Mouse (Mus musculus) small intestine, adult 2 months (tissue): ENCODE results near the gene Ylpm1.

Experiments used
- CTCF ChIP-seq: fragments of 200-500 bp; IDR thresholded peaks from 2 replicates; pipeline ENCODE4 v1.5.1; 2012; ENCODE audit warnings: low read depth, mild to moderate bottlenecking, control low read depth, inconsistent platforms, low read length, moderate library complexity, mixed read lengths; ENCODE audit not compliant: insufficient replicate concordance, insufficient read length; ENCODE audit errors: extremely low read depth
- POLR2A ChIP-seq: fragments of 200-500 bp; IDR thresholded peaks from 2 replicates; pipeline ENCODE4 v1.6.1; 2012; ENCODE audit warnings: low read depth, mild to moderate bottlenecking, control low read depth, inconsistent platforms, low read length, moderate library complexity

GRCm38 (mm10) chr12:84951531-84951930 is 44.6 kb upstream of the Ylpm1 start:
- TF ChIP-seq POLR2A (no peak), CTCF (no peak)
